Mouse (Mus musculus): ENCODE measurements around the gene Dnase2a. TPM values are rescaled to one million over a fixed set of nuclear protein-coding genes. Genes with fewer than 3 reads are reported as not detected.

Dnase2a gene
- polyA plus RNA-seq, 1 experiment from 2014 or later: 15.4 TPM

- H3K36me3 ChIP-seq (replicated peaks; ENCODE audit: insufficient read depth, low read length): no peaks in the 10 kb centered on the region
- 10% methylated on average over 11 of the region's 11 CpGs for WGBS (ENCODE audit: insufficient replicate concordance)
- no peak overlapping the region for H3K9ac ChIP-seq (replicated peaks)
- DNase-seq (no peak), ATAC-seq (no peak)
- no peak overlapping the region for H3K4me3 ChIP-seq (ENCODE audit: low read depth, low read length)
- H3K4me2 ChIP-seq (ENCODE audit: low read depth, low read length): no peak overlapping the region
- peaks cover 66% of the 10 kb centered on the region for H3K27me3 ChIP-seq (ENCODE audit: insufficient read depth, low read length)
- no peak overlapping the region for H3K27ac ChIP-seq (ENCODE audit: low read depth)
- peaks cover 11% of the 10 kb centered on the region for H3K4me1 ChIP-seq (ENCODE audit: insufficient read depth)
- TF ChIP-seq CTCF (IDR thresholded peaks at IDR 0.05; ENCODE audit: low read depth) (no peak), EP300 (IDR thresholded peaks at IDR 0.05; ENCODE audit: low read depth) (no peak)
- no peaks in the 10 kb centered on the region for H3K9me3 ChIP-seq (ENCODE audit: low read length)
Measured at GRCm38 (mm10) chr8:84945235-84945632, 36.9 kb downstream of the Dnase2a start.

GRCm38 (mm10) chr8:84945633-84946527 is 37.5 kb downstream of the Dnase2a start:
- no peaks in the 10 kb centered on the region for H3K36me3 ChIP-seq (replicated peaks; ENCODE audit: insufficient read depth, low read length)
- no peak overlapping the region for H3K9ac ChIP-seq (replicated peaks)
- no peaks in the 10 kb centered on the region for H3K9me3 ChIP-seq (ENCODE audit: low read length)
- H3K27ac ChIP-seq (ENCODE audit: low read depth): no peak overlapping the region
- peak overlapping the region; percentile 25; the same call in 1 of the 2 replicates for H3K4me3 ChIP-seq (ENCODE audit: low read depth, low read length)
- TF ChIP-seq CTCF (IDR thresholded peaks at IDR 0.05; ENCODE audit: low read depth) (peak; percentile 25), EP300 (IDR thresholded peaks at IDR 0.05; ENCODE audit: low read depth) (no peak)
- H3K27me3 ChIP-seq (ENCODE audit: insufficient read depth, low read length): peaks cover 71% of the 10 kb centered on the region
- ATAC-seq (no peak), DNase-seq (no peak)
- H3K4me2 ChIP-seq (ENCODE audit: low read depth, low read length): peak overlapping the region; percentile 47
- peaks cover 11% of the 10 kb centered on the region for H3K4me1 ChIP-seq (ENCODE audit: insufficient read depth)
- WGBS (ENCODE audit: insufficient replicate concordance): 2% methylated on average over 42 of the region's 67 CpGs

DNA sequence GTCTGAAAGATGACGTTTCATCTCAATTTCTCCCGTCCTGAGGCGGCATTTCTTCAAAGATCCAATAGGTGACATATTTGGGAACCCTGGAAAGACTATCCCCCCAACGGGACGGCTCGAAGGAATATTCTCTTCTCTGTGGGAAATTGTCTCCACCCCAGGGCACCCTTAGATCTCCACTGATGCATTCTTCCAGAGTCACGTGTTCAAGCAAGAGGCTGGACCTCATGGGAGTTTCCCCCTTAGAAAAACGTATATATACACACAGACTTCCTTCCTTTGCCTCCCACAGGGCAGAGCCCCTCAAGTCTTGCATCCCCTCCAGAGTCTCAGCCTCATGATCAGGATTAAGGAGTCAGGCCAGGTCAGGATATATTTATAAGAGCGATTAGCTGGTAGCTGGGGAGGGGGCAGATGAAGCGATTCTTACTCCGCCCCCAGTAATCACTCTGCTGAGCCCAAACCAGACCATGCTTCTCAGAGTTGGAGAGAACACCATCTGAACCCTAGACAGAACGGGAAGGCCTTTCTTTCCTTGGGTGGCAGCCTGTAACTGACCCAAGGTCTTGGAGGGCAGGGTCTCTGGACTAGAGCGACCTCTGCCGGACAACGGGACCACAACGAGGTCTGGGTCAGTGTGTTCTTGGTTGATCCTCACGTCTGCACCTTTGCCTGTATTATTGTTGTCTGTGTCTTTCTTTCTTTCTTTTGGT is 38.3 kb downstream of the Dnase2a start, which contains the start of gene Rtbdn:
Gene Rtbdn (plus strand): TSS at position 464 of the 713 bp plus-strand sequence.
- DNase-seq: no peak
- Histone ChIP-seq H3K4me3 (ENCODE audit: low read depth, low read length) (peak within 1 kb of the TSS; percentile 25; the same call in 1 of the 2 replicates), H3K4me1 (ENCODE audit: insufficient read depth) (peaks cover 11% of the 10 kb centered on the region), H3K9ac (replicated peaks) (no peak within 1 kb of the TSS), H3K4me2 (ENCODE audit: low read depth, low read length) (peak within 1 kb of the TSS; percentile 47), H3K27ac (ENCODE audit: low read depth) (no peak within 1 kb of the TSS), H3K36me3 (replicated peaks; ENCODE audit: insufficient read depth, low read length) (no peaks in the 10 kb centered on the region), H3K27me3 (ENCODE audit: insufficient read depth, low read length) (peaks cover 72% of the 10 kb centered on the region), H3K9me3 (ENCODE audit: low read length) (no peaks in the 10 kb centered on the region)
- ATAC-seq: no peak
- TF ChIP-seq EP300 (IDR thresholded peaks at IDR 0.05; ENCODE audit: low read depth) (no peak), CTCF (IDR thresholded peaks at IDR 0.05; ENCODE audit: low read depth) (peak; percentile 48)
- 14% methylated on average over 17 of the region's 17 CpGs for WGBS (ENCODE audit: insufficient replicate concordance)

- H3K4me1 ChIP-seq (ENCODE audit: insufficient read depth): peaks cover 11% of the 10 kb centered on the region
- TF ChIP-seq EP300 (IDR thresholded peaks at IDR 0.05; ENCODE audit: low read depth) (no peak), CTCF (IDR thresholded peaks at IDR 0.05; ENCODE audit: low read depth) (no peak)
- H3K27me3 ChIP-seq (ENCODE audit: insufficient read depth, low read length): peaks cover 77% of the 10 kb centered on the region
- DNase-seq (peak; percentile 61), ATAC-seq (0 out of 2 replicates have a peak, but pooled peaks have one; percentile 35)
- H3K9me3 ChIP-seq (ENCODE audit: low read length): no peaks in the 10 kb centered on the region
- H3K9ac ChIP-seq (replicated peaks): no peak overlapping the region
- no peaks in the 10 kb centered on the region for H3K36me3 ChIP-seq (replicated peaks; ENCODE audit: insufficient read depth, low read length)
- 12% methylated on average over 9 of the region's 9 CpGs for WGBS (ENCODE audit: insufficient replicate concordance)
- H3K4me2 ChIP-seq (ENCODE audit: low read depth, low read length): no peak overlapping the region
- no peak overlapping the region for H3K4me3 ChIP-seq (ENCODE audit: low read depth, low read length)
- no peak overlapping the region for H3K27ac ChIP-seq (ENCODE audit: low read depth)
Measured at GRCm38 (mm10) chr8:84947241-84947545, 38.8 kb downstream of the Dnase2a start.

DNA sequence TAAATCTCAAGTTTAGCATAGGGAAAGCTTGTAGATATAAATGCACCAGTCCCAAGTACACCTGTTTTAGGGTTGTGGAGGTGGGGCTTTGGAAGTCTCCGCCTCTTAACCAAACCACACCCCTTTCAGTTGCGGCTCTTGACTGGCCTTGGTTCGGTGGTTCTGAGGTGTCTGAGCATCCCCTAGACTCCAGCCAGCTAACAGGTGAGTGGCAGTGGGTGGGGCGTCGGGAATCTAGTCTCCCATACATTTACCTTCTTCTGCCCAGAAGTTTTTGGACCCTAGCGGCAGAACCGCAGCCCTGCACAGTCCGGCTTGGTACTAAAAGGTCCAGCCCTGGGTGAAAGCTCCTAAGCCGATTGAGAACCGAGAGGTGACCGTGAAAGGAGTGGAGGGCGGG is 41.4 kb downstream of the Dnase2a start:
- WGBS (ENCODE audit: insufficient replicate concordance): 17% methylated on average over 12 of the region's 12 CpGs
- no peak for TF ChIP-seq EP300 (IDR thresholded peaks at IDR 0.05; ENCODE audit: low read depth)
- no peak for TF ChIP-seq CTCF (IDR thresholded peaks at IDR 0.05; ENCODE audit: low read depth)
- H3K4me3 ChIP-seq (ENCODE audit: low read depth, low read length): no peak overlapping the region
- ATAC-seq: no peak
- H3K36me3 ChIP-seq (replicated peaks; ENCODE audit: insufficient read depth, low read length): no peaks in the 10 kb centered on the region
- no peak overlapping the region for H3K9ac ChIP-seq (replicated peaks)
- no peaks in the 10 kb centered on the region for H3K9me3 ChIP-seq (ENCODE audit: low read length)
- no peak overlapping the region for H3K27ac ChIP-seq (ENCODE audit: low read depth)
- no peak overlapping the region for H3K4me2 ChIP-seq (ENCODE audit: low read depth, low read length)
- peaks cover 63% of the 10 kb centered on the region for H3K27me3 ChIP-seq (ENCODE audit: insufficient read depth, low read length)
- DNase-seq: no peak
- H3K4me1 ChIP-seq (ENCODE audit: insufficient read depth): peaks cover 9% of the 10 kb centered on the region
